Mouse (Mus musculus): ENCODE data around the gene Ampd3. TPM values are rescaled to one million over a fixed set of nuclear protein-coding genes. Genes with fewer than 3 reads are reported as not detected.

Ampd3 gene
- polyA plus RNA-seq, 1 experiment from 2014 or later: 1.5 TPM

GRCm38 (mm10) chr7:110772343-110772742 lies 4.3 kb downstream of the Ampd3 start:
- Histone ChIP-seq H3K4me1 (peaks cover 23% of the 10 kb centered on the region), H3K4me3 (no peak overlapping the region), H3K9ac (no peak overlapping the region), H3K36me3 (ENCODE audit: poor library complexity, severe bottlenecking) (no peaks in the 10 kb centered on the region), H3K9me3 (replicated peaks) (no peaks in the 10 kb centered on the region), H3K27me3 (peaks cover 22% of the 10 kb centered on the region), H3K27ac (no peak overlapping the region), H3K4me2 (no peak overlapping the region)
- ATAC-seq: no peak
- WGBS: 74% methylated on average over 3 of the region's 3 CpGs

GRCm38 (mm10) chr7:110773204-110774002 lies 5.4 kb downstream of the Ampd3 start:
- ATAC-seq: peak; percentile 36; the same call in 1 of the 2 replicates
- Histone ChIP-seq H3K4me3 (no peak overlapping the region), H3K4me2 (0 out of 2 replicates have a peak overlapping the region, but pooled peaks have one; percentile 2), H3K9ac (no peak overlapping the region), H3K9me3 (replicated peaks) (no peaks in the 10 kb centered on the region), H3K27ac (0 out of 2 replicates have a peak overlapping the region, but pooled peaks have one; percentile 28), H3K4me1 (peaks cover 20% of the 10 kb centered on the region), H3K27me3 (peaks cover 15% of the 10 kb centered on the region), H3K36me3 (ENCODE audit: poor library complexity, severe bottlenecking) (no peaks in the 10 kb centered on the region)
- 55% methylated on average over 14 of the region's 14 CpGs for WGBS

- peaks cover 8% of the 10 kb centered on the region for H3K27me3 ChIP-seq
- no peak overlapping the region for H3K27ac ChIP-seq
- peaks cover 14% of the 10 kb centered on the region for H3K4me1 ChIP-seq
- WGBS: 81% methylated on average over 1 of the region's 1 CpGs
- H3K4me2 ChIP-seq: 0 out of 2 replicates have a peak overlapping the region, but pooled peaks have one; percentile 2
- ATAC-seq: peak; percentile 43; the same call in 1 of the 2 replicates
- H3K36me3 ChIP-seq (ENCODE audit: poor library complexity, severe bottlenecking): no peaks in the 10 kb centered on the region
- no peaks in the 10 kb centered on the region for H3K9me3 ChIP-seq (replicated peaks)
- no peak overlapping the region for H3K4me3 ChIP-seq
- no peak overlapping the region for H3K9ac ChIP-seq
Measured at GRCm38 (mm10) chr7:110774077-110774476, 6.1 kb downstream of the Ampd3 start.

DNA sequence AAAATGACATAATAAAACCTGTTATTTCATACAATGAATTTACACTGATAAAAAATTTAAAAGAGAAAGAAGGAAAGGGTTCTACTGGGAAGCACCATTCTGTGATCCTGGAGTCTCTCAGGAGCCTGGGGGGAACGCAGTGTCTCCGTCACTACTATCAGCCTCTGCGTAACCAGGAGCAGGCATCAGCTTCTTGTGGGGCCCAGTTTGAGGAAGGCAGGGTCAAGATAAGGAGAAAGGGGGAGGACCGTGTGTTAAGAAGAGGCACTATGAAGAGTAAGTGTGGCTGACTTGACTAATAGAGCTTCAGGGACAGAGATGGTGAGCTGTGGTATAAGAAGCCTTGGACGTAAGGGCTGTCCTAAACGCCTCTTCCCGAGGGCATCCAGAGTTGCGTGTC lies 6.7 kb downstream of the Ampd3 start:
- Histone ChIP-seq H3K4me3 (no peak overlapping the region), H3K9ac (no peak overlapping the region), H3K4me2 (no peak overlapping the region), H3K9me3 (replicated peaks) (no peaks in the 10 kb centered on the region), H3K36me3 (ENCODE audit: poor library complexity, severe bottlenecking) (no peaks in the 10 kb centered on the region), H3K27ac (no peak overlapping the region), H3K27me3 (peaks cover 2% of the 10 kb centered on the region), H3K4me1 (peaks cover 15% of the 10 kb centered on the region)
- no peak for ATAC-seq
- 92% methylated on average over 8 of the region's 8 CpGs for WGBS

DNA sequence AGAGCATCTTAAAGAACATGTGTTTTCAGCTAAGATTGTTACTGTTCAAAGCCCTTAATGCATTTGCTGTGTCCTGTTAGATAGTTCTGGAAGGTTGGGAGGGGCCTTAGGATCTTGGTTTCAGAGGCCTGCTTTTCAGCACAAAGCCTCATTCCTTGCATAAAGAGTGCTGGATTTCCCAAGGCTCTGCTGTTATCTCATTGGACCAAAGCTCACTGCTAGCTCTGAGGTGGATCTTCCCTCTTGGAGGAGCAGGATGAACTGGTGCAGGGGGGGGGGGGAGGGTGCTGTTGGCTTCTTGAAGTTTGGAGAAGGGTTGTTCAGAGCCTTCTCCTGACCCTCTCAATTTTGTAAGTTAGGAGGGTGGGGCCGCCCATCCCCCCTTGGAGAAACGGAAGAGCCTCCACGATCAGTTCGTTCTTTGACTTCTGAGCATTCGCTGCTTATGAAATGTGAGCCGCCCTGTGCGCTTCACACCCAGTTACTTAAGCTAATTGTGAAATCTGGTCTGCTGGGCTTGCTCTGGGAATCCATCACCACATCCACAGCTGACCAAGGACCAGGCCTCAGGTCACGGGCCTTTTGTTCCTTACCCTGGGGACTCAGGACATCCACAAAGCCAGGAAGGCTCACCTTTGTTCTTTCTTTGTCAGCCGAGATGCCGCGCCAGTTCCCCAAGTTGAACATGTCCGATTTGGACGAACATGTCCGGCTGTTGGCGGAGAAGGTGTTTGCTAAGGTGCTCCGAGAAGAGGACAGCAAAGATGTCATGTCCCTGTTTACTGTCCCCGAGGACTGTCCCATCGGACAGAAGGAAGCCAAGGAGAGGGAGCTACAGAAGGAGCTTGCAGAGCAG lies 9.4 kb downstream of the Ampd3 start:
- H3K27me3 ChIP-seq: no peaks in the 10 kb centered on the region
- WGBS: 86% methylated on average over 18 of the region's 18 CpGs
- H3K4me3 ChIP-seq: no peak overlapping the region
- H3K4me2 ChIP-seq: no peak overlapping the region
- H3K9ac ChIP-seq: no peak overlapping the region
- no peaks in the 10 kb centered on the region for H3K9me3 ChIP-seq (replicated peaks)
- H3K36me3 ChIP-seq (ENCODE audit: poor library complexity, severe bottlenecking): no peaks in the 10 kb centered on the region
- peaks cover 29% of the 10 kb centered on the region for H3K4me1 ChIP-seq
- no peak overlapping the region for H3K27ac ChIP-seq
- ATAC-seq: no peak

DNA sequence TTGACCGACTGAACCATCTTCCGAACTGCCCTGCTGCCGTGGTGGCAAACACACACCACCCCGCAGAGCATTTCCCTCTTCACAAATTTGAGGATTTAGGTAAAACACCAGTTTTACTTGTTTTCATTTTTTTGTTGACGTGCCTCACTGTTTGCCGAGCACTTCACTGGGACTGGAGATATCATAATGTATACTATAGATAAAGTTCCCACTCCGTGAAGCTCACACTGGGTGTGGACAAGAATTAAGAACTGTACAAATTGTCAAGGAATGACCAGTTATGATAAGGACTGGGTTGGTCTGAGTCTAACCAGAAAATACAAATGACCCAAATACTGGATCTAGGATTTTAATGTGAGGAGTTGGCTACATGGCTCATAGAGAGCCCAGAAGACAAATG lies 10.9 kb downstream of the Ampd3 start:
- Histone ChIP-seq H3K4me3 (no peak overlapping the region), H3K9ac (no peak overlapping the region), H3K27me3 (no peaks in the 10 kb centered on the region), H3K9me3 (replicated peaks) (no peaks in the 10 kb centered on the region), H3K4me1 (peaks cover 22% of the 10 kb centered on the region), H3K36me3 (ENCODE audit: poor library complexity, severe bottlenecking) (no peaks in the 10 kb centered on the region), H3K27ac (no peak overlapping the region), H3K4me2 (no peak overlapping the region)
- 97% methylated on average over 7 of the region's 7 CpGs for WGBS
- ATAC-seq: no peak

DNA sequence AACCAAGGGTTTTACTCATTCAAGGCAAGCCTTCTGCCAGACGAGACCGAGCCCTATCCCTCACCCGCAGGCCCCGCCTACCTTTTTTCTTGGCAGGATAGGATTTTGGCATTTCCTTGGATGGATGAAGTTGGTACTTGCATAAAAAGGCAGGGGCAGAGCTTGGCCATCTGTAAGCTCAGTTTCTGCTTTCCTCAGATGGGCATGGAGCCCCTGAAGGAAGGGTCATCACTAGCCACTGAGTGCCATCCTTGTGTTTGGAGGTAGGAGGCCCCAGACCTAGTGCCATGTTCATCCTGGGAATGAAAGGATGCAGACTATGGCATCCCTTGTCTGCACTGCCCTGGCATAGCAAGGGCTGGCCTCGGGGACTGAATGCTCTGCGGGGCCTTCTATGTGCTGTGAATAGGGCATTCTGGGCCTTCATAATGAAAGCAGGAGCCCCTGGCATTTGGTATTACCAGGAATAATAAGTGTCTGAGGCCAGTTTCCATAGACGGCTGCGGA lies 11.7 kb downstream of the Ampd3 start:
- H3K9me3 ChIP-seq (replicated peaks): no peaks in the 10 kb centered on the region
- peak; percentile 76 for ATAC-seq
- WGBS: 60% methylated on average over 8 of the region's 8 CpGs
- H3K36me3 ChIP-seq (ENCODE audit: poor library complexity, severe bottlenecking): no peaks in the 10 kb centered on the region
- no peak overlapping the region for H3K4me3 ChIP-seq
- no peaks in the 10 kb centered on the region for H3K27me3 ChIP-seq
- no peak overlapping the region for H3K9ac ChIP-seq
- H3K4me2 ChIP-seq: no peak overlapping the region
- H3K4me1 ChIP-seq: peaks cover 17% of the 10 kb centered on the region
- H3K27ac ChIP-seq: peak overlapping the region; percentile 23; the same call in 1 of the 2 replicates

GRCm38 (mm10) chr7:110780520-110780919 lies 12.5 kb downstream of the Ampd3 start:
- Histone ChIP-seq H3K27me3 (no peaks in the 10 kb centered on the region), H3K36me3 (ENCODE audit: poor library complexity, severe bottlenecking) (no peaks in the 10 kb centered on the region), H3K4me2 (no peak overlapping the region), H3K4me1 (peaks cover 17% of the 10 kb centered on the region), H3K4me3 (no peak overlapping the region), H3K9me3 (replicated peaks) (no peaks in the 10 kb centered on the region), H3K9ac (no peak overlapping the region), H3K27ac (no peak overlapping the region)
- WGBS: 89% methylated on average over 4 of the region's 4 CpGs
- ATAC-seq: no peak

DNA sequence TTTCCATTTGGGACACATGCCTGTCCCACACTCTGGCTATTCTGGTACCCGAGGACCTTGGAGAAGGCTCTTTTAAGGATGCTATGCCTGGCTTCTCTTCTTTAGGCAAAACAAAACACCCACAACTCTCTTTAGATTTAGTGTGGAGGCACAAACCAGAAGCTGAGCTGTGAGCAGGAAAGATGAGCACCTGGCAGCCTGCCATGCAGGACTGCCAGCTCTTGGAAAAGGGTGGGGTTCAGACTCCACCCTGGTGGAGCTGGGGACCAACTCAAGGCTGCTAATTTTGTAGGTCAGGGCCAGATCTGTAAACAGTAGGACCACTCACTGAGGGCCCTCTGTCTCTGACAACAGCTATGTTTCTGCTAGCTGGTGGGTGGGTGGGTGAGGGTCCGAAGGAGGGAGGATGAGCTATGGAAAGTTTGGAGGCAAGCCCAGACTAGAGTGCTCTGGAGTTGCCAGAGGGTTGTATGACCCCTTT lies 13.3 kb downstream of the Ampd3 start:
- H3K4me2 ChIP-seq: no peak overlapping the region
- 64% methylated on average over 2 of the region's 2 CpGs for WGBS
- peaks cover 17% of the 10 kb centered on the region for H3K4me1 ChIP-seq

DNA sequence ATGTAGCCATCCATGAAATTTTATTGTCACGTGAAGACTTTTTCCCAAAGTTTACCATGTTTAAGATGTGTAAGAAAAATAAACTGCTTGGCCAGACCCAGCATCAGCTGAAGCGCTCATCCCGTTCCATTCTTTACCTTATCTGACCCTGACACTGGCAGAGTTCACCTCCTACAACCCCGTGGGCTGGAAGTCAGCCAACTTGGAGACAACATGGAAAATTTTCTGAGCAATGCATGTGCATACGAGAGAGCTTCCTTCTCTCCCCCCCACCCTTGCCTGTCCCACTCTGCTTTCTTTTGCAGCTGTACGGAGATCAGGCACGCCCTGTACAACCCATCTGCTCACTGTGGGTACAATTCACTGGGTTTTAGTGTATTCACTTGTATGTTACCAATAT lies 14.1 kb downstream of the Ampd3 start:
- H3K4me2 ChIP-seq: no peak overlapping the region
- peaks cover 17% of the 10 kb centered on the region for H3K4me1 ChIP-seq
- no peak for ATAC-seq
- H3K36me3 ChIP-seq (ENCODE audit: poor library complexity, severe bottlenecking): no peaks in the 10 kb centered on the region
- H3K4me3 ChIP-seq: no peak overlapping the region
- H3K27ac ChIP-seq: no peak overlapping the region
- WGBS: 75% methylated on average over 7 of the region's 7 CpGs
- no peak overlapping the region for H3K9ac ChIP-seq
- H3K27me3 ChIP-seq: no peaks in the 10 kb centered on the region
- no peaks in the 10 kb centered on the region for H3K9me3 ChIP-seq (replicated peaks)

More for the DNA sequence above, 13.3 kb downstream of the Ampd3 start:
- H3K9ac ChIP-seq: no peak overlapping the region
- H3K36me3 ChIP-seq (ENCODE audit: poor library complexity, severe bottlenecking): no peaks in the 10 kb centered on the region
- no peak overlapping the region for H3K4me3 ChIP-seq
- no peak for ATAC-seq
- no peaks in the 10 kb centered on the region for H3K9me3 ChIP-seq (replicated peaks)
- H3K27me3 ChIP-seq: no peaks in the 10 kb centered on the region
- H3K27ac ChIP-seq: no peak overlapping the region

DNA sequence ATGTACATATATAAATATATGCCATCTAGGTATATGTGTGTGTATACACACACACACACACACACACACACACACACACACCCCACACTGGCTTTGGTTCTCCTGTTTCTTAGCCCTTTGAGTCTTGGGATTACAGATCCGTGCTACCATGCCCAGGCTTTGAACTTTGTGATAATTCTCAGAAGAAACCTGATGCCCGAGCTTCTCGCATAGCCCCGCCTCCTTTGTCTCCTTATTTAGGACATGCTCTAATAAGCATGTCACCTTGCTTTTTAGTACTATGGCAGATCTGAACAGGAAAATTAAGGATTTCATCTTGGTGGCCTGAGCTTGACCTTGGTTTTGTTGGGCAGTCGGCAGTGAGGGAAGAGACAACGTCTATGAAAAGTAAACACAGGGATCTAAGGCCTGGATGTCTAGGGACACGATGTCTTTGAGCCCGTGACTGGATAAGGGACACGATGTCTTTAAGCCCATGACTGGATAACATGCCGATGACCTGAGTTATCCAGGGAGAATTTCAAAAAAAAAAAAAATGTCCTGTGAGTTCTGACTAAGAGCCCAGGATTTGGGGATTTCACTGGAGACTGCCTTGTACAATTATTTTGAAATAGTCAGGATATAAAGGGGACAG lies 15.0 kb downstream of the Ampd3 start:
- H3K4me1 ChIP-seq: peaks cover 17% of the 10 kb centered on the region
- H3K4me2 ChIP-seq: no peak overlapping the region
- no peak overlapping the region for H3K27ac ChIP-seq
- no peaks in the 10 kb centered on the region for H3K36me3 ChIP-seq (ENCODE audit: poor library complexity, severe bottlenecking)
- no peaks in the 10 kb centered on the region for H3K9me3 ChIP-seq (replicated peaks)
- no peak overlapping the region for H3K9ac ChIP-seq
- no peak overlapping the region for H3K4me3 ChIP-seq
- 46% methylated on average over 10 of the region's 10 CpGs for WGBS
- no peak for ATAC-seq
- no peaks in the 10 kb centered on the region for H3K27me3 ChIP-seq

Measured in forebrain, embryonic 13.5 days (tissue).